Mouse (Mus musculus): ENCODE data around the gene Gm5934. TPM values are rescaled to one million over a fixed set of nuclear protein-coding genes. Genes with fewer than 3 reads are reported as not detected.
"Not testable (repeated sequence)": the region's sequence is repeated elsewhere in the genome, so short reads cannot be mapped to it uniquely, and the experiment has no call there.

The Gm5934 gene
- polyA plus RNA-seq (2012; rRNA removed), result not detected in 2 replicates

- DNase-seq; H3K27ac ChIP-seq (ENCODE audit: control insufficient read depth, insufficient read depth, low read length); H3K4me1 ChIP-seq (replicated peaks; ENCODE audit: control insufficient read depth, insufficient read depth, low read length); H3K4me3 ChIP-seq (ENCODE audit: control insufficient read depth, insufficient read depth, low read length); H3K27me3 ChIP-seq (ENCODE audit: control insufficient read depth, insufficient read depth, low read length); H3K36me3 ChIP-seq (ENCODE audit: control insufficient read depth, insufficient read depth, low read length): not testable (repeated sequence)
- 87% methylated on average over 5 of the region's 5 CpGs for WGBS
Measured at GRCm38 (mm10) chrX:24500660-24501059, at the start of gene Gm5934. Gm5934 (minus strand) TSS chrX:24500760.

Other genes starting within 250 kb of the Gm5934 start
- not detected in 2 replicates for gene Gm4297, start 74.1 kb upstream of the Gm5934 start, polyA plus RNA-seq (2012; rRNA removed)